ENCODE assay signal across 11 mouse cellular contexts in genomic region chr19:26753266-26753872, GRCm38 (mm10).
DNase-seq lines count a peak whose midpoint lies in the region; ATAC-seq and TF ChIP-seq lines count a peak whose summit lies in the region.
"Had no signal": no experiment of that assay in that cellular context is flagged by ENCODE, and none has a peak within 500 bp of the region (broad histone marks: within the 10 kb centered on the region; RNA-seq: fewer than 3 reads in every experiment).

No protein-coding gene starts in this region.

- 76% methylated on average over 7 of the region's 7 CpGs for WGBS in intestine, embryonic 15.5 days
- 79% methylated on average over 7 of the region's 7 CpGs for WGBS in intestine, postnatal 0 days

- H3K36me3 ChIP-seq in intestine, embryonic 15.5 days = no peaks in the 10 kb centered on the region
- H3K36me3 ChIP-seq in intestine, postnatal 0 days (ENCODE audit: control insufficient read depth, insufficient read depth) = peaks cover 4% of the 10 kb centered on the region; the same call in 1 of the 2 replicates
- H3K36me3 ChIP-seq: liver, embryonic 15.5 days had no signal

- H3K27ac ChIP-seq in intestine, embryonic 15.5 days = 0 out of 2 replicates have a peak overlapping the region, but pooled peaks have one; percentile 27
- no peak overlapping the region for H3K27ac ChIP-seq in intestine, postnatal 0 days (ENCODE audit: low read depth, low read length)
- H3K27ac ChIP-seq: embryonic facial prominence, embryonic 15.5 days; layer of hippocampus, adult 2 months; liver, embryonic 15.5 days had no signal

- TF ChIP-seq CTCF in intestine, postnatal 0 days (IDR thresholded peaks at IDR 0.05; ENCODE audit: low read depth) = no peak

- no peak for ATAC-seq in intestine, embryonic 15.5 days
- ATAC-seq in intestine, postnatal 0 days = no peak
- peak; percentile 46; the same call in 1 of the 2 replicates for ATAC-seq in megakaryocyte progenitor cell, adult 5-6 weeks (replicated peaks; ENCODE audit: poor library complexity)

- no peaks in the 10 kb centered on the region for H3K9me3 ChIP-seq in intestine, embryonic 15.5 days
- H3K9me3 ChIP-seq in intestine, postnatal 0 days (ENCODE audit: control insufficient read depth) = no peaks in the 10 kb centered on the region
- H3K9me3 ChIP-seq: embryonic facial prominence, embryonic 15.5 days; liver, embryonic 15.5 days had no signal

- H3K4me1 ChIP-seq in intestine, embryonic 15.5 days (replicated peaks) = peaks cover 4% of the 10 kb centered on the region; the same call in 1 of the 2 replicates
- H3K4me1 ChIP-seq in intestine, postnatal 0 days (replicated peaks; ENCODE audit: control insufficient read depth, insufficient read depth, low read length) = no peaks in the 10 kb centered on the region

- DNase-seq in CD4-positive helper T cell, adult 2 months (ENCODE audit: low read depth, low spot score) = peak; percentile 52
- DNase-seq in brain, adult 2 months (ENCODE audit: low read depth, low spot score) = peak; percentile 51
- no peak for DNase-seq in urinary bladder, postnatal 36 days (ENCODE audit: low spot score in 2 of 2)
- DNase-seq in layer of hippocampus, postnatal 10 days (ENCODE audit: low spot score in 2 of 2) = no peak
- DNase-seq in urinary bladder, postnatal 10 days (ENCODE audit: low spot score) = no peak

- no peak overlapping the region for H3K9ac ChIP-seq in intestine, embryonic 15.5 days
- H3K9ac ChIP-seq in intestine, postnatal 0 days (ENCODE audit: low read depth, low read length) = no peak overlapping the region
- H3K9ac ChIP-seq: embryonic facial prominence, embryonic 15.5 days; liver, embryonic 15.5 days had no signal

- H3K27me3 ChIP-seq in intestine, embryonic 15.5 days (replicated peaks) = no peaks in the 10 kb centered on the region
- H3K27me3 ChIP-seq in intestine, postnatal 0 days (replicated peaks; ENCODE audit: control insufficient read depth, insufficient read depth, low read length) = no peaks in the 10 kb centered on the region
- H3K27me3 ChIP-seq: embryonic facial prominence, embryonic 15.5 days; liver, embryonic 15.5 days had no signal

- H3K4me2 ChIP-seq in intestine, embryonic 15.5 days (replicated peaks) = no peak overlapping the region
- H3K4me2 ChIP-seq in intestine, postnatal 0 days (replicated peaks; ENCODE audit: low read depth) = no peak overlapping the region
- H3K4me2 ChIP-seq: embryonic facial prominence, embryonic 15.5 days; liver, embryonic 15.5 days had no signal

- H3K4me3 ChIP-seq in intestine, embryonic 15.5 days (replicated peaks) = no peak overlapping the region
- H3K4me3 ChIP-seq in intestine, postnatal 0 days (ENCODE audit: low read depth, low read length) = no peak overlapping the region
- H3K4me3 ChIP-seq: embryonic facial prominence, embryonic 15.5 days; layer of hippocampus, adult 2 months; liver, embryonic 15.5 days had no signal

Comparison
In these comparisons a context has a peak if more than half of its experiments do, and no peak if none do; other contexts are left out.
1. DNase-seq: peak in CD4-positive helper T cell, adult 2 months (single experiment) and brain, adult 2 months (single experiment); none in urinary bladder, postnatal 36 days (0 of 2), layer of hippocampus, postnatal 10 days (0 of 2) and urinary bladder, postnatal 10 days (single experiment).